Mouse (Mus musculus): ENCODE measurements around the gene Sfxn2.

GRCm38 (mm10) chr19:46525691-46526631 lies 47.2 kb upstream of the Sfxn2 start:
- TF ChIP-seq CTCF (conservative IDR thresholded peaks at IDR 0.05; ENCODE audit: low read length): no peak
- no peak for TF ChIP-seq POU5F1 (IDR thresholded peaks at IDR 0.05; ENCODE audit: borderline replicate concordance, low read length)
- TF ChIP-seq NANOG (IDR thresholded peaks at IDR 0.05; ENCODE audit: borderline replicate concordance, low read length): no peak

Measured in E14TG2a.4 (cell line).